Mouse (Mus musculus) mouse trophoblast stem cell (cell line): Measurements from ENCODE around the gene Tspear.
"Not testable (repeated sequence)": the region's sequence is repeated elsewhere in the genome, so short reads cannot be mapped to it uniquely, and the experiment has no call there.

ENCODE experiments used
- in situ Hi-C, 2 experiments: fragments of 300-500 bp; cut with MseI, MboI; formaldehyde crosslinking; loops; 2 replicates in 1 of 2; 3 replicates in 1 of 2; pipeline ENCODE4 v1.15.1; 2025

Tspear gene

GRCm38 (mm10) chr10:77685895-77686664, at the start of gene Tspear:
Gene Tspear, plus strand, starts transcription at chr10:77686569.
- in situ Hi-C loops = no loop called here

- in situ Hi-C loops = no loop called here
These were observed 47.4 kb upstream of the Tspear start for GRCm38 (mm10) chr10:77638956-77639355.

DNA sequence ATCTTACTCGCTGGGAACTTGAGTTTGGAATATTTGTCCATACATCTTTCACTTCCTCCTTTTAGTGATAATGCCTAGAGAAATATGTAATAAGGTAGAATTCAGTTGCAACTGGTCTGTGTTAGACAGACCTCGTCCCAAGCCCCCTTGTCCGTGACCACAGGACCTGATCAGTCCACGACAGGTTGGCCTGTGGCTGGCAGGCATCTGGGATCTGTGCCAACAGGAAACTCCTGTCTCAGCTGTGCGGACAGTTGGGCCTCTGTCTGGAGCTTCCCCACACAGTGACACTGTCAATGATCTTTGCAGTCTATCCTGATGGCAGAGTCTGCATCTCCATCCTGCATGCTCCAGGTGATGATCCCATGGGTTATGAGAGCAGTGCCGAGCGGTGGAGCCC, 43.2 kb upstream of the Tspear start:
- in situ Hi-C loops = no loop called here

DNA sequence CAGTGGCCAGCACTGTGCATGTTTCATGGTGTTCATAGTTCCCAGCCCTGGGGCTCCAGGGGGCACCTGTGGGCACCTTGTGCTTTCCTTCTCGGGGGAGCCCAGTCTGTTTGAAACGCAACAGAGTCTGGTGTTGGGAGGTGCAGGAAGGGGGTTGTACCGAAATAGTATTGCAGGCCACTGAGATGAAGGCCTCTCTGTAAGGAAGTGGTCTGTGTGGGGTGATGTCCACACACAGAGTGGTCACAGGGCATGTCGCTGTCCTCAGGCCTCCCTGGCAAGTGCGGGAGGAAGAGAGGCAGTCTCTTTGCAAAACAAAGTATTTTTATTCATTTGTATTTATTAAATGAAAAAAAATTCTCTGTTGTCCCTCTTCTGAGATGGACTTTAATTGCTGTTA, 40.8 kb upstream of the Tspear start:
- in situ Hi-C loops = no loop called here

DNA sequence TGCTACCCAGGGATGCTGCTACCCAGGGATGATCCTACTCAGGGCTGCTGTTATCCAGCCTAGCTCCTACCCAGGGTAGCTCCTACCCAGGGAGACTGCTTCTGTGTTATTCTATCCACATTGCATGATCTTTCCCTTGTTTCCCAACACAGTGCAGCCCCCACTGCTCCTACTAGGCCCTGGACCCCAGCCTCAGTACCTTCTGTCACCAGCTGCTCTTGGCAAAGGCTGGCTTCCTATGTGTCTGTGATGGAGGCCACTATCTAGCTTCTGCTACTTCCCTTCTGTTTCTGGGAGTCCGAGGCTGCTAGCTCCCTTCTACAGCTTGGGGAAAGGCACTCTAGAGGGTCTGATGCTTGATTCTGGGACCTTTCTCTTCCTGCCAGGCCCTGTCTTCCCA, 38.9 kb upstream of the Tspear start:
- in situ Hi-C loops = no loop called here

DNA sequence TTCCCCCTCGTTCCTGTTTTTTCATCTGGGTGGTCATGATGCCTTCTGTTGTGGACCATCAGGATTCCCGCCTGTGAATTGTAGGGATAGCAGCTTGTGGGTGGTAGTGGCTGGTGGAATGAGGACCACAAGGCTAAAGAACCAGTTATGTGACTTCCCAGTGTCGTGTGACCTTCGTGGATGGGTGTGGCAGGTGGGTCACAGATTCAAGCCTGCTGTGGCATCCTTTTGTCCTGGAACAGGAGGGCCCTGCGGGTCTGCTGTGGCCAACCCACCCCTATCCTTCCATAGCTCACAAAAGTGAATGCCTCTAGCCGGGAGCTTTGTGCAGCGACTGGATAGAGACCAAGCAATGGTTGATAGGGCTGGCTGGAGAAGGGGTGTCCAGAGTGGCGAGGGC, 38.5 kb upstream of the Tspear start:
- in situ Hi-C loops = no loop called here

DNA sequence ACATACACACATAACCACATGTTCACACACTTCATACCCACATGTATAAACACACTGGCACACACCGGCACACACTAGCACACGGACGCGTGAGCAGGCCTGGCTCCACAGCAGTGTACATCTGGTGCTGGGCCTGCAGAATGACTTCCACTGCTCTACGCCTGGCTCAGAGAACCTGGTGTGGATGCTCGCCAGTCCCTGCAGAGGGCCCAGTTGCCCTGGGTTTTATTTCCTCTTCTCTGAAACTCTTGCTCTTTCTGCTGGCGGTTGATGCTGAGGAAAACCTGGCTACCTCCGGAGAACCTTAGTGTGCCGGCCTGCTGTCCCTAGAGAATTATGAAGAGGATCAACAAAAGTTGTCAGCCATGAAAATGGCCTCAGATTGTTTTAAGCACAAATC, 34.3 kb upstream of the Tspear start:
- in situ Hi-C loops = no loop called here

- in situ Hi-C loops = no loop called here
These were observed 27.9 kb upstream of the Tspear start for GRCm38 (mm10) chr10:77658286-77658994.

- in situ Hi-C loops = no loop called here
These were observed 22.3 kb upstream of the Tspear start for GRCm38 (mm10) chr10:77663949-77664665.

GRCm38 (mm10) chr10:77666342-77666741, 20.0 kb upstream of the Tspear start:
- in situ Hi-C loops = no loop called here

- in situ Hi-C loops = no loop called here
These were observed 19.0 kb upstream of the Tspear start for GRCm38 (mm10) chr10:77667402-77667801.

GRCm38 (mm10) chr10:77670710-77671109, 15.7 kb upstream of the Tspear start:
- in situ Hi-C loops = no loop called here

DNA sequence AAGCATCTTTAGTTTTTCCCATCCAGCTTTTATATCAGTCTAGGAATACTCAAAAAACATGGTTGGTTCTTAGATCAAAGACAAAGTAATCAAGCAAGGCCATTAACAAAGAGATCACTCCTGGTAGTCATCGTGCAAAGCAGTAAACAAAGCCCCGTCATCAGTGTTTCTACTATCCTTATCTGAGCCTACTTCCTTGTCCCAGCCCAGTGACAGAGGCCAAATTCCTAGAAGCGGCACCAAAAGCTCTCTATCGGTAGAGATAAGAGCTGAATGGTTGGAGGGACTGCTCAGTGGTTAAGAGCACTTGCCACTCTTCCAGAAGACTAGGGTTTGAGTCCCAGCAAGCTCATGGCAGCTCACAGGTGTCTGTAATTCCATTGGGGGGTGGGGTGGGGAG, 14.8 kb upstream of the Tspear start:
- in situ Hi-C loops = no loop called here

GRCm38 (mm10) chr10:77673765-77674164, 12.6 kb upstream of the Tspear start:
- in situ Hi-C loops = no loop called here

DNA sequence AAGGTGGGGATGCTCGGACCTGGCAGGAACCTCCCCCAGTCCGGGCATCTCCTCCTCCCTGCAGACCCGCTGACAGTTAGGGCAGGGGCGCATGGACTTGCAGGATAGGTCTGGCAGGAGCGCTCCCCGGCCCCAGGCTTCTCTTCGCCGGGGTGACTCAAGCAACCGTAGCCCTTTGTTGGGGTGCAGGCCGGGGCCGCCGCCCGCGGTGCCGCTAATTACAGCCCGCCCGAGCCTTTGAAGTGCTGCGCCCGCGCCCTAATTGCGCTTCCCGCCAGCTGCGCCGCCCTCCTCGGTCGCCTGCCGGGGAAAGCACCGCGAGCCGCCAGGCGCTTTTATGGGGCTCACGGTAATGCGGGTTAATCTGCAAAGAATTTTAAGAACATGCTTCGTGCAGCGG, 8.8 kb upstream of the Tspear start:
- in situ Hi-C loops = no loop called here

DNA sequence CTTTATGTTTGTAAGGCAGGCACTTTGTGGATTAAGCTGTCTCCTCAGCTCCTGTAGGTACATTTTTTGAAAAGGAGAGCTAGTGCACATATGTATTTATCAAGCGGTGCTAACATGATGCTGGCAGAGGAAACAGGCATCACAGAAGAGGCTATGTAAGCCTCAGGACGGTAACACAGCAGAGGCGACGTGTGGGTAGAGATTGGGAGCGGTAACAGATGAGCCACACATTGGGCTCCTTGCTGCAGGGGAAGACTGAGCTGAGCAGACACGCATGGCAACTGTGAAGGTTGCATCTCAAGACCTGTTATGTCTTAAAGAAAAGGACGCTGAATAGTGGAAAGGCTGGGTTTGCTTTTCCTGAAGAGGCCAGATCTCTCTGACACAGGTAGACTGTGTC, 3.4 kb upstream of the Tspear start:
- in situ Hi-C loops = no loop called here

DNA sequence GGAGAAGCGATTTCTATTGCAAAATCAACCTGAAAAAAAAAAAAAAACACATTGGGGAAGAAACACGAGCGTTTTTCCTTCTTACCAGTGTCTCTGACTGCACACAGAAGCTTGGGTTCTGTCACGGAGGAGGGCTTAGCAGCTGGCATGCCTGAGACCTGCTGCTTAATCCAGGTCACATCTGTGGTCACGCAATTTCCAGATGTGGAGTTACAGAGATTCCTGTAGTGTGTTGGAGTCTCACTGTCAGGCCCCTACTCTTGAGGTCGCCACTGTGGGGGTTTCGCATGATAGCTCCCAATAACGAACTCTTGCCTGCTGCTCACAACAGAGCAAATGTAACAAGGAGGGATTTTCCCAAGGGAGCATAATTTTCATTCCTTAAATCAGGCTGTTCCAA, 2.2 kb upstream of the Tspear start:
- in situ Hi-C loops = no loop called here

GRCm38 (mm10) chr10:77687021-77687420, 652 bp downstream of the Tspear start:
- in situ Hi-C loops = no loop called here

GRCm38 (mm10) chr10:77690356-77690807, 4.0 kb downstream of the Tspear start, which contains the start of gene Gm19402:
Gene Gm19402, minus strand, starts transcription at chr10:77690757.
- in situ Hi-C loops = not testable (repeated sequence)

DNA sequence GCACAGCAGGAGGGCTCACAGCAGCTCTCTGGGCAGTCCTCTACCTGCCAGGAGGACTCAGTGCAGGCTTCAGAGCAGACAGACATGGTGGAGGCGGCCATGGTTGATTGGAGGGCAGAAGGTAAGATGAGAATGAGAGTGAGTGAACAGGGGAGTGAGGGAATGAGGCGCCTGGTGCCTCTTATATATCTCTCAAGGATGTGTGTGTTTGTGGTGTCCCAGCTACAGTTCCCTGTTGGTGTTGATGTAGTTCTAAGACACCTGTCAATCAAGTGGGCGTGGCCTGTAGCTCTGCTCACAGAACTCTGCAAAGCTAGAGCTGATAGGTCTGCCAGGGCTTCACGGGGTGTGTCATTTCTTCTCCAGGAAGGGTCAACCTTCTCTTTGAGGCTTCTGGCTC, 10.8 kb downstream of the Tspear start, which contains the start of gene Gm9508:
Gm9508 (minus strand) TSS at position 101 of the 400 bp plus-strand sequence.
- in situ Hi-C loops = no loop called here

DNA sequence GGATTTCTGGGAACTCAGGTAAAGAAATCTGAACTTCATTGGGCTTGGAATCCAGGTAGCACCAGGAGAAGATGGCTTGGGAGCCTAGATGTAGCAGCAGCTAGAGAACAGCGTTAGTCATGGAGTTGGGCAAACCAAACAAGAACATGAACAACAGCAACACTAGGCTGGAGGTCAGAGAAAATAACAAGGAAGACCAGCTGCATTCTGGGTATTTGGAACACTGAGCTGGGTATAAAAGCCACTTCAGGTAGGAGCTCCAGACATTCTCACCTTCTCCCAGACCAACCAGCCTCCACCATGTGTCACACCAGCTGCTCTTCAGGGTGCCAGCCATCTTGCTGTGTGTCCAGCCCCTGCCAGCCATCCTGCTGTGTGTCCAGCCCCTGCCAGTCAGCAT, 20.0 kb downstream of the Tspear start, which contains the start of gene Gm10272:
Gm10272 (plus strand) TSS at position 301 of the 400 bp plus-strand sequence.
- in situ Hi-C loops = no loop called here

GRCm38 (mm10) chr10:77709831-77710230, 23.5 kb downstream of the Tspear start:
- in situ Hi-C loops = no loop called here
